Mouse (Mus musculus): ENCODE results near the gene Apol6.

DNA sequence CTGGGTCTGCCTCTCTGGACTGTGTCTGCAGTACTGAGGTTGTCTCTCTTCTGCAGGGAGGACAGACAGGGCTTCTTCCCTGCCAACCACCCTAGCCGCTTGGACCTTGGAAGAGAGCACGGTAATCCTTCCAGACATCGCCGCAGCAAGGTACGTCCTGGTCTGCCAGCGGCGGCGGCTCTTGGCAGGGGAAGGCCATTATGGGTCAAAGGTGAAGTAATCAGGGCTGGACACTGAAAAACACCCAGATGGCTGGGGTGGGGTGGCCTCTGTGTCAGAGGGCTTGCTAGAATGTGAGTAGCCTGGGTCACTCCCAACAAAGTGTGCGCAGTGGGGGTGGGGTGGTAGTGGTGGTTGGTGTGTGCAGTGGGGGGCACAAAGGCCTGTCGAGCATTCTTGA, 1.1 kb downstream of the Apol6 start:
- TF ChIP-seq CTCF (IDR thresholded peaks at IDR 0.05; ENCODE audit: control insufficient read depth, insufficient read depth, low read length) (no peak), POLR2A (IDR thresholded peaks at IDR 0.05; ENCODE audit: borderline replicate concordance, control insufficient read depth, low read depth, low read length) (no peak)
